Mouse (Mus musculus) myocyte (in vitro differentiated cells): ENCODE results near the gene Rabac1.

Source experiments
- CEBPB ChIP-seq: IDR thresholded peaks from 2 replicates; pipeline ENCODE4 v1.6.1; 2011; ENCODE audit warnings: mild to moderate bottlenecking, moderate library complexity; ENCODE audit not compliant: poor library complexity, insufficient read depth, severe bottlenecking
- E2F4 ChIP-seq: IDR thresholded peaks from one replicate; pipeline ENCODE4 v1.6.1; 2011; ENCODE audit warnings: mild to moderate bottlenecking, control low read depth, moderate library complexity; ENCODE audit not compliant: insufficient read depth
- MAX ChIP-seq: IDR thresholded peaks from one replicate; pipeline ENCODE4 v1.6.1; 2011; ENCODE audit warnings: low read depth, mild to moderate bottlenecking, control low read depth
- MYOD1 ChIP-seq, 3 experiments: IDR thresholded peaks; one replicate each; pipeline ENCODE4 v1.6.1; 2011; ENCODE audit warnings: control low read depth in 2 of 3, low read depth in 2 of 3, mild to moderate bottlenecking in 2 of 3, moderate library complexity in 1 of 3; ENCODE audit not compliant: insufficient read length in 2 of 3, control insufficient read depth in 1 of 3
- MYOG ChIP-seq, 3 experiments: IDR thresholded peaks; one replicate each; pipeline ENCODE4 v1.6.1; 2011; ENCODE audit warnings: control low read depth in 2 of 3, low read depth in 2 of 3, mild to moderate bottlenecking in 2 of 3; ENCODE audit not compliant: insufficient read length in 2 of 3, control insufficient read depth in 1 of 3, insufficient read depth in 1 of 3
- POLR2A ChIP-seq: IDR thresholded peaks from one replicate; pipeline ENCODE4 v1.6.1; 2011; ENCODE audit warnings: low read depth, mild to moderate bottlenecking, control low read depth, moderate library complexity; ENCODE audit not compliant: insufficient read length
- SRF ChIP-seq: IDR thresholded peaks from one replicate; pipeline ENCODE4 v1.6.1; 2011; ENCODE audit warnings: low read depth; ENCODE audit not compliant: control insufficient read depth, insufficient read length
- TCF12 ChIP-seq: IDR thresholded peaks from one replicate; pipeline ENCODE4 v1.6.1; 2011; ENCODE audit warnings: mild to moderate bottlenecking, control low read depth; ENCODE audit not compliant: poor library complexity, insufficient read depth, severe bottlenecking

GRCm38 (mm10) chr7:25003820-25004388, 31.4 kb upstream of the Rabac1 start:
- TF ChIP-seq MYOG (IDR thresholded peaks at IDR 0.05; ENCODE audit: control insufficient read depth in 1 of 3, insufficient read depth in 1 of 3, insufficient read length in 2 of 3, low read depth in 2 of 3), result no peak
- no peak for TF ChIP-seq SRF
- no peak for TF ChIP-seq CEBPB
- TF ChIP-seq POLR2A, result no peak
- no peak for TF ChIP-seq MAX
- no peak for TF ChIP-seq MYOD1 (IDR thresholded peaks at IDR 0.05; ENCODE audit: control insufficient read depth in 1 of 3, insufficient read length in 2 of 3, low read depth in 2 of 3)
- no peak for TF ChIP-seq TCF12
- no peak for TF ChIP-seq E2F4
